Mouse (Mus musculus): ENCODE data around the gene Pdzd2.

DNA sequence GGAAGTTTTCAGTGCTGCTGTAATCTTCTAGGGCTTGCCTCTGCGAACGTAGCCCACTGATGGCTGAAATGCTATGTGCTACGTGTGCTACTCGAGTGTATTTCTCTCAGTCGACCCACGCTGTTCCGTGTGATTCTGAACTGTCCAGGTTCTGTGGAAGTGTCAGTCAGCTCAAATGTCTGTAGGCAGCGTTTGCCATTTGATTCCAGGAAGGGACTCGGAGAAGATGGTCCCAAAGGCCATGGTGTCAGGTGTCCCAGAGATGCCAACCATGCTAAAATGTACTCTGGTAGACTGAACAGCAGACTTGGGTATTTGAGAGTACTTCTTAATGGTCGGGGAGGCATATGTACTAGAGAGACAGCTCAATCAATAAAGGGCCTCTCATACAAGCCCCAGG lies 319.3 kb downstream of the Pdzd2 start:
- TF ChIP-seq CTCF (IDR thresholded peaks at IDR 0.05; ENCODE audit: borderline replicate concordance, insufficient read depth, low read length), result no peak
- no peak for TF ChIP-seq POLR2A (IDR thresholded peaks at IDR 0.05; ENCODE audit: low read depth, low read length)

Measured in embryonic fibroblast, embryonic 13.5 days (primary cell).